Mouse (Mus musculus): ENCODE results near the gene Wnk2.

Wnk2 gene

DNA sequence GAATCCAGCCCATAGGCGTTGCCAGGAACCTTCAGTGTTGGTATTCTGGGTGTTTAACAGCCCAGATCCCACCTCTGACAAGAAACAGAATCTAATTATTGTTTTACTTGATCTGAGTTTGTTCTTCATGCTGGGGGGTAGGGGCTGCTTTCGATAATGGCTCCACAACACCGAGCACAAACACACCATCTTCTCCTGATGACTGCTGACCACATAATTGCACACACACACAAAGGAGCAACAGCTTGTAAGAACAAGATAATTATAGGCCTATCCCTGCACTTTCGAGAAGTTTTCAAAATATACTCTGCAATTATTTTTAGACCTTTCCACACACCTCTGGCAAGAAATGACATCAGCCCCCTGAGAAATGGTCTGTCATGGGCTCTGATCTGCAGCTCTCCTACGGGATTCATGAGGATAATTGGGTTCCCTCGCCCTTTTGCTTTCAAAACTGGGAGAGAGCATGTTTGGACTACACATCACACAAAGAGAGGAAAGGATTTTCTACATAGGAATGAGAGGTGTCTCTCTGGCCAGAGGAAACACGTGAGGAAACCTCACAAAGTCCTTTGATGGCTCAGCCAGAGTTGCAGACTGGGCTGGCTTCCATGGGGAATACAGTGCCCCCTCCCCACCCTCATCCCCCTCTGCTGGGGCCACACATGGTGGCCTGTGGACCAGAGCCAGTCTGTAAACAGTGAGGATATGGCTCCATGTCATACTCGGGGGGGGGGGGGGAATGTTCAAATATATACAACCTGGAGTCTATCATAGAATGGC lies 118.9 kb downstream of the Wnk2 start:
- no peak for DNase-seq

- DNase-seq = no peak
Observed at GRCm38 (mm10) chr13:49027057-49027456, 120.8 kb downstream of the Wnk2 start.

GRCm38 (mm10) chr13:49025521-49025920 lies 122.3 kb downstream of the Wnk2 start:
- no peak for DNase-seq

DNA sequence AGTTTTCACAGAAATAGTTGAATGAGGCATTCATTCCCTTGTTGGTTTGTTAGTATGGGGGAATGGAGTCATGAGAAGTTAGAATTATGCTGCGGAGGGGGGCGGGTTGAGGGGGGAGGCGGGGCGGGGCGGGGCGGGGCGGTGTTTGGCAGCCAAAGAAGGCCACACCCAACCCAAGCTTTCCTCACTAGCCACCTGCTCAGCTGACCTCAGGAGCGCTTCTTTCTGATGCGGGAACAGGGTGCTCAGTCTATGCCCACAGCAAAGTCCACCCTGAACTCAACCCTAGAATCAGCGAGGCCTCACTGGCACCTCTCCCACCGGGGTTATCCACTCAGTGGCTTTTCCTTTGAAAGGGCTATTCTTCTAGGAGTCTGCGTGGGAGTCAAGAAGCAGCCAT lies 123.1 kb downstream of the Wnk2 start:
- DNase-seq = no peak

GRCm38 (mm10) chr13:49021693-49022092 lies 126.1 kb downstream of the Wnk2 start:
- peak; percentile 47 for DNase-seq

GRCm38 (mm10) chr13:49020152-49020551 lies 127.7 kb downstream of the Wnk2 start:
- peak; percentile 40 for DNase-seq

DNA sequence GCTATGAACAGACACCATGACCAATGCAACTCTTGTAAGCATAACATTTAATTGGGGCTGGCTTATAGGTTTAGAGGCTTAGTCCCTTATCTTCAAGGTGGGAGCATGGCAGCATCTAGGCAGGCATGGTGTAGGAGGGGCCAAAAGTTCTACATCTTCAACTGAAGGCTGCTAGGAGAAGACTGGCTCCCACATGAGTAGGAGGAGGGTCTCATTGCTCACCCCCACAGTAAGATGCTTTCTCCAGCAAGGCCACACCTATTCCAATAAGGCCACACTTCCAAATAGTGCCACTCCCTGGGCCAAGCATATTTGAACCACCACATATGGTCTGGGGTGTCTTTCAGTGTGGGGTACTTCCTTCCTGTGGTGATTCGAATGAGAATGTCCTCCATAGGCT lies 130.4 kb downstream of the Wnk2 start:
- no peak for DNase-seq

DNA sequence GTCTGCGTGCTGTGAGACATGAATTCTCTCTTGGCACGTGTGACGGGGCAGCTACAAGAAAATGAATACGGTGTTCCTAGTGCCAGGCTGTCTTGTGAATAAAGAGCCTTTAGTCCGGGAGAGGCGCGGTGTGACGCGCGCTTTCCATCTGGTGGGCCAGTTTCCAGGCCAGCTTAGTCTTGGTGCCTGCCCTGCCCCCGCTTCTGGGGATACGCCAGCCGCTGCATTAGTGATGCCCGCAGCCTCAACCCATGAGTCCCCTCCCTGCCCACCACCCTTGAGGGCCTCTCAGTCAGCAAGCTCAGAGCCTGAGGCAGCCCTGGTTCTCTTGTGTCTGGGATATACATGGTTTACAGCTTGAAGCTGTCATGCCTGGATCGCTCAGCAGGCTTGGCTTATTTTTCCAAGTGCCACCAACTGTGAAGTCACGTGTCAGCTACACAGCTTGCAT lies 131.5 kb downstream of the Wnk2 start:
- peak; percentile 61 for DNase-seq

- peak; percentile 31 for DNase-seq
Observed at GRCm38 (mm10) chr13:49015366-49016306, 132.2 kb downstream of the Wnk2 start.

- DNase-seq = no peak
Observed at GRCm38 (mm10) chr13:49013206-49013794, 134.5 kb downstream of the Wnk2 start.

GRCm38 (mm10) chr13:49001691-49002090 lies 146.1 kb downstream of the Wnk2 start:
- peak; percentile 30 for DNase-seq

- DNase-seq = peak; percentile 79
Observed at GRCm38 (mm10) chr13:48998591-48998990, 149.2 kb downstream of the Wnk2 start.

- no peak for DNase-seq
Observed at GRCm38 (mm10) chr13:48996731-48997130, 151.1 kb downstream of the Wnk2 start.

DNA sequence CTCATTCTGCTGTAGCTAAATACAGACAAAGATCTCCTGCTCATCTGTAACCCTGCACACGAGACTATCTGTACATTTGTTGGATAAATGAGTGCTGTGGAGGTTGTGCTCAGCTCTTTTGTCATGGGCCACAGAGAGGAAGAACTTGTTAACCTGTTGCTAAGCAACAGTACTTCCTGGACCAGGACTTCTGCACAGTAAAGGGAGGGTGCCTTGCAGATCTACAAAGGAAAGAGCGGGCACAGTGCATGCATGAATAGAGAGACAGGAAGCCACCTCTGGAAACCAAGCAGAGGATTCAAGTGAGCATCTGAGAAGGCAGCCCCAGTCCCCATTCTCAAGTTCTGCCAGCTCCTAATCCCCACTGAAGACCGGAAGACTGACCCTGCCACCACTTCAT lies 152.9 kb downstream of the Wnk2 start:
- DNase-seq = no peak

DNA sequence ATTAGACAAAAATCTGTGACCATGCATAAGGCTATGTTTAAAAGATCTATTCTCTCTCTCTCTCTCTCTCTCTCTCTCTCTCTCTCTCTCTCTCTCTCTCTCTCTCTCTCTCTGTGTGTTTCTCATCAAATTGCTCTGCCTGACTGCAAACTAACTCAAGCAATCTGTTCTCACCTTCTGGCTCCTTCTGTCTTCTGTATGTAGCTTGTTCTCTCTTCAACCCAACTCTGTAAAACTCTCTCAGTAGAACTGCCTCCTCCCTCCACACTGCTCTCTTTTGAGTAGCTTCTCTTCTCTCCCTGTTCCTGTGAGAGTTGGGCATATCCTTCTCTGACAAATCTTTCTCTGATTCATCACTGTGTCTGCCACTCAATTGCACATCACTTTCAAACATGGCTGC lies 154.9 kb downstream of the Wnk2 start:
- DNase-seq = no peak

- no peak for DNase-seq
Observed at GRCm38 (mm10) chr13:48990138-48990537, 157.7 kb downstream of the Wnk2 start.

Measured in kidney, postnatal 10 days (tissue).